Mouse (Mus musculus) spleen, embryonic (tissue): ENCODE measurements around the gene Lrp1.

Experiments used
- CTCF ChIA-PET: fragments of 350-600 bp; sonication (Branson Sonifier 250); formaldehyde crosslinking; loops from one replicate; lab custom pipeline; 2022; lab: Charles Lee

Gene Lrp1

DNA sequence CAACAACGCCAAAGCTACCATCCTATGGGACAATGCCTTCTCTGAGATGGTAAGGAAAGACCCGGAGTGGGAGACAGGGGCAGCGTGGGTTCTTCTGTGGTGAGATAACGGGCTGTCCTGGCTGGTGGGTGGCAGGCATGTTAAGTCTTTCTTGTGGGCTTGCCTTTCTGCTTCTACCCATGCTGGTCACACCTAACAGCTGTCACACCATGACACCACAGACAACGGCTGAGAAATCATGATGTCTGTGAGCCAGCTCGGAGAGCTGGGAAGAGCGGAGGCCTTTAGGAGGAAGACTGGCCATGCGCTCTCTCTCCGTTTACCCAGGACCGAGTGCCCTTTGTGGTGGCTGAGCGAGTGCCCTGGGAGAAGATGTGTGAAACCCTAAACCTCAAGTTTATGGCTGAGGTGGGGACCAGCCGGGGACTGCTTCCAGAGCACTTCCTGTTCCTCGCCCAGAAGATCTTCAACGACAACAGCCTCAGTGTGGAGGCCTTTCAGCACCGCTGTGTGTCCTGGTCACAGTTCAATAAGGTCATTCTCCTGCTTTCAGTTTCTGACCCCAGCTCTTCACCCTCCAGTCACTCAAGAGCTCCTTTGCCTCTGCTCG is 34.1 kb upstream of the Lrp1 start:
- CTCF ChIA-PET = no interaction called here

DNA sequence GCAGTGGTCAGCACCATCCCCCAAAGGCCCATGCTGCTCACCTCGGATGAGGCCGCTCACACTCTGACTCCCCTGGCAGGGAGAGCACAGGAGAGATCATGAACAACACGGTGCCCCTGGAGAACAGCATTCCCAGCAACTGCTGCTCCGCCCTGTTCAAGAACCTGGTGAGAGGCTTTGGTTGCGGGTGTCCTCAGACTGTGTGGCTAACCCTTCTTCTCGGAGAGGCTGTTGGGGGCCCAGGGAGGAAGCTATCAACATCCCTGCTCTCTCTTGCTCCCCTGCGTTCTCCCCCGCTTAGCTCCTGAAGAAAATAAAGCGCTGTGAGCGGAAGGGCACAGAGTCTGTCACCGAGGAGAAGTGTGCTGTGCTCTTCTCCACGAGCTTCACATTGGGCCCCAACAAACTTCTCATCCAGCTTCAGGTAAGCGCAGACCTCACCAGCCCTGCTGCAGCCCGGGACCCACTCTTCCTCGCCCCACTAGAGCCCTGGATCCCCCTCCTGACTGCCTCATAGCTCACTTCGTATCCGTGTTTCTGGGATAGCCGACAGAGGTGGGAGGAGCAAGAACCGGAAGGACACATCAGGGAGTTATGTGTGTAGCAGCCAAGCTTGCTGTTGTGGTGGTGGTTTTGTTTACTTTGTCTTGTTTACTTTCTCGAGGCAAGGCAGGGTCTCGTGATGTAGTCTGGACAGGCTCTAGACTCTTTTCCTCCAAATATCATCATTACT is 32.1 kb upstream of the Lrp1 start:
- CTCF ChIA-PET = no interaction called here

DNA sequence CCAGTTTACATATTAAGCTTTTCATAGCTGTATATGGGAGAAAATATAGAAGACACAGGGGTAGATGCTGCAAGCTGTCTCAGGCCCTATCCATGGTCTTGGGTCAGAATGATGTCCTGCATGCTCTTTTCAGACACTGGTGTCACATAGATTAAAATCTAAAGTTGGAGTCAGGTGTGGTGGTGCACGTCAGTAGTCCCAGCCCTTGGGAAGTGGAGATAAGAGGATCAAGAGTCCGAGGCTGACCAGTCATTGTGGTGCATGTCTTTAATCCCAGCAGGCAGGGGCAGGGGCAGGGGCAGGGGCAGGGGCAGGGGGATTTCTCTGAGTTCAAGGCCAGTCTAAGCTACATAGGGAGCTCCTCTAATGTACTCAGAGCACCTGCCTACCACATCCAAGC is 24.8 kb upstream of the Lrp1 start:
- CTCF ChIA-PET = no interaction called here

DNA sequence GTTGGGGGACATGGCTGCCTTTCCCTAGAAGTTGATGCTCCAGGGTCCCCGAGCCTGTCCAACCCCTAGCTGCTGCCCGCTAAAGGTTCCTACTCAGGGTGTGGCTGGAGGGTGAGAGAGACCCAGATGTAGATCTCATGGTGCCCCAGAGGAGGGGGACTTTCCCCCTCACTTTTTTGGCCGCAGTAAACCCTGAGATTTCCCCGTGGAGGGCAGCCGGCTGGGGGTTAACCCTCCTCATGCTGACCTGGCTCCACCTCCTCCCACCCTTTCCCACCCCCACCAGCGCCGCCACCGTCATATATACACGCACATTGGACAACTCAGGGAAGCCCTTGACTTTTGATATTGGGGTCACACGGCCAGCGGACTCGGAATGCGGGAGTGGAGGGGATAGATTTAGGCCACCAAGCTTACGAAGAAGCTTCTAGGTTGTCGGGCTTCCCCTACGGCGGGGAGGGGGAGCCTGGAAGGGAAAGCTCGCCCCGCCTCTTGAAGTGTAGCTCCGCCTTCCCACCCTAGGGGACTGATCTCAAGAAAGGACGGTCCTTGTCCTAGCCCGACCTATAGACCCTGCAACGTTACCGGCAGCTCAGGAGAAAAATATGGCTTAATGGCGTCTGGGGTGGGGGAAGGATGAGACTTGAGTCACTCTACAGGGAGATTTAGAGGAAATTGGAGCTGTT is 22.7 kb upstream of the Lrp1 start:
- CTCF ChIA-PET = interaction anchor here (2.4 kb wide), 1 partner anchor 19 kb away, joined by 7 read pairs; no protein-coding TSS in a partner anchor

DNA sequence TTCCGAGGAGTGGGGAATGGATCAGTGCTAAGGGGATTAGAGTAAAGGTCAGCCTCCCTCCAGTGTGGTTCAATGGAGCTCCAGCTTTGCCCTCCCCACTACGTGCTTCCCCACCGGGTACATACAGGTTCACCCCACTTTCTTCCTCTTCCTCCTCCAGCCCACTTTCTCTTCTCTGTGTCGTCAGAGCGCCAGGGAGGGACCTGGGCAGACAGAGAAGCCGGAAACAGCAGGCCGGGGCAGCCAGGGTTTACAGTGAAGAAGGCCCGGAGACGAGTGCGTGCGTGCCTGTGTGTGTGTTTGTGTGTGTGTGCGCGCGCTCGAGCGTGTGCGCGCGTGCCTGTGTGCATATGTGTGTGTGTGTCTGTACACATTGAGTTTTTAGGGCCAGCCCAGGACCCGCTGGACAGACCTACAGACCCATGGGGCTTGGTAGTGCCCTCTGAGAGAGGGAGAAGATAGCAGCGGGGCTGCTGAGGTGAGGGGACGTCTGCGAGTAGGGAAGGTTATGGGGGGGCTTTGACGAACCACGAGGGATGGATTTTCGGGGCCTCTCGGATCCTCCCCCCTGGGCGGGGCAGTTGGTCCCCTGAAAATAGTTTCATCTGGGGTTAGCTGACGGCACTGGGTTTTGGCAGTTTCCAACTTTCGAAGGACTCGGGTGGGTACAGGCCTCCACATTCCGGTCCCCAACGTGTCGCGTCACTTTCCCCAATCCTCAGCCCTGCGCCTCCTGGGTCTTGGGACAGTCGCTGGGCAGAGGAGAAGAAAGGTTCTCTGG is 22.0 kb upstream of the Lrp1 start, which contains the start of gene Stat6:
Gene Stat6, plus strand, starts transcription at position 215 of the 781 bp plus-strand sequence.
- CTCF ChIA-PET = interaction anchor here (0.7 to 2.4 kb wide), 4 partner anchors 19 to 434 kb away, joined by 3 to 7 read pairs (median 4); no protein-coding TSS in a partner anchor

DNA sequence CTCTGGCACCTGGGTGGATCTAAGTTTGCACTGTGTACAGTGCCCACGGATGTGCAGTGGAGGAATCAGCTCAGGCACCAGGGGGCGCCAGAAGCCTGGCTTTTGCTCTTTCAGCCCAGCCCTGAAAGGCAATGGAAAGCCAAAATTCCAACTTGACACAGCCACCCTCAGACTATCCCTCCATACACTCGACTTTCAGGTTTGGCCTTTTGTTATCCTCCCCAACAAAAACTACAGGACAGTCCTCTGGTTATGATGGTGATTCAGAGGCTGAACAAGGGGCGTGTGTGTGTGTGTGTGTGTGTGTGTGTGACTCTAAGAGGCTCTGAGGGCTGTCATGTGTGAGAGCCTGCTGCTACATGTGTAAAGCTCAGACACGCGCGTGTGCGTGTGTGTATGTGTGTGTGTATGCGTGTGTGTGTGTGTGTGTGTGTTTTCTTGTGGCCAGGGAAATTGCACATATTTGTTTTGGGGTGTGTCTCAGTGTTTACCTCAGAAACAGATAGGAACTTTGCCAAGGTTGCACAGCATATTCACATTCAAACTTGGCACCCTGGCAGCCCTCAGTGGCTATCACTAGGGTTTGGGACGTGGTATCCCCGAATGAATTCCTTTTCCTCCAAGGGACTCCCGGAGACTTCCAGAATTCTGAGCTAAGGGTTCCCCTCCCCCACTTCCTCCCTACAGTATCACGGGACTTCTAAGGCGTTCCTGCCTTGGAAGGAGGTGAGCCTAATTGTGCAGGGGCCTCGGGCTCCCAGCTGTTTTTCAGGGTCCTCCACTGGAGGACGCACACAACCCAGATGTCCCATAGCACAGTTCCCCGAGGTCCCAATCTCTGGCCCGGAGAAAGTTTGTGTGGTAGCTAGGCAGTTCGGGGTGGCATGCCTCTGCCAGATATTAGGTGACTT is 21.2 kb upstream of the Lrp1 start:
- CTCF ChIA-PET = interaction anchor here (0.5 to 2.4 kb wide), 6 partner anchors 20 to 435 kb away, joined by 3 to 7 read pairs (median 3); no protein-coding TSS in a partner anchor

DNA sequence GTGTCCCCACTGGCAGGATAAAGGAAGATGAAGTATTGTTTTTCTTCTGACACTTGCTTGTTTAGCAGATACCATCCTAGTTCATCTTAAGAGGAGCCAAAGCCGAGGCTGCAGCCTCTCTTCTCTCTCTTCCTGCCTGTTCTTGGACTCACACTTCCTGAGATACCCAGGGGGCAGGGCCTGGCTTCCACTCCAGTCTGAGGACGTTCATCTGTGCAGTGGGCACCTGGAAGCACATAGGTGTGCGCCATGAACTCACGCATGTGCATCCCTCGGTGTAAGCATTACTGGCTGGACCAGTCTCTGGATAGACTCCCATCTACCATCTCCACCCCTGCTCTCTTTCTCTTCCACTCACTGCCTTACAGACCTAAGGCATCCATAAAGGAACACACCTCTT is 19.5 kb upstream of the Lrp1 start:
- CTCF ChIA-PET = no interaction called here

DNA sequence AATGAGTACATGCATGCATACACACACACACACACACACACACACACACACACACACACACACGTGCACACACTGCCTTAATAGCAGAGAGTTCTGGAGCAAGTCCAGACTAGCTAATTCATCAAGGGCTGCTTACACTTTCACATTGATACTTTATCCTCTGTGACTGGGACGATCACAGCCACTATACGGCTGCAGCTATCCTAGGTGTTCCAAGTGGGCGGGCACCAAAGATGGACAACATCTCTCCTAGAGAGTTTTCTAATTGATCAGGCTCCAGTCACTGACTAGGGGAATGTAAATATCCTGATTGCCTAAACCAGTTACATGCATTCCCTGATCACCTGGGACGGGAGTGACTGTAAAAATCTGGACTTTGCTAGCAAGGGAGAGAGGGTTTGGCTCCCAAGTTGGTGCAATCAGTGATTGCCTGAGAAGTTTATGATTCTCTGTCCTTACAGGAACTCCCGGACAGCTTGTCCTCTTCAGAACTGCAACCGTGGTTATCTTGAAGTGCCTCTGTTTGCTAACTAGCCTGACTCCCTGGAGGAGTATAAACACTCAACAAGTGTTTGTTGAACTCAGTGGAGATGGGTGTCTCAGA is 11.8 kb upstream of the Lrp1 start:
- CTCF ChIA-PET = interaction anchor here (0.5 to 0.6 kb wide), 2 partner anchors 422 to 508 kb away, joined by 3 read pairs; no protein-coding TSS in a partner anchor

DNA sequence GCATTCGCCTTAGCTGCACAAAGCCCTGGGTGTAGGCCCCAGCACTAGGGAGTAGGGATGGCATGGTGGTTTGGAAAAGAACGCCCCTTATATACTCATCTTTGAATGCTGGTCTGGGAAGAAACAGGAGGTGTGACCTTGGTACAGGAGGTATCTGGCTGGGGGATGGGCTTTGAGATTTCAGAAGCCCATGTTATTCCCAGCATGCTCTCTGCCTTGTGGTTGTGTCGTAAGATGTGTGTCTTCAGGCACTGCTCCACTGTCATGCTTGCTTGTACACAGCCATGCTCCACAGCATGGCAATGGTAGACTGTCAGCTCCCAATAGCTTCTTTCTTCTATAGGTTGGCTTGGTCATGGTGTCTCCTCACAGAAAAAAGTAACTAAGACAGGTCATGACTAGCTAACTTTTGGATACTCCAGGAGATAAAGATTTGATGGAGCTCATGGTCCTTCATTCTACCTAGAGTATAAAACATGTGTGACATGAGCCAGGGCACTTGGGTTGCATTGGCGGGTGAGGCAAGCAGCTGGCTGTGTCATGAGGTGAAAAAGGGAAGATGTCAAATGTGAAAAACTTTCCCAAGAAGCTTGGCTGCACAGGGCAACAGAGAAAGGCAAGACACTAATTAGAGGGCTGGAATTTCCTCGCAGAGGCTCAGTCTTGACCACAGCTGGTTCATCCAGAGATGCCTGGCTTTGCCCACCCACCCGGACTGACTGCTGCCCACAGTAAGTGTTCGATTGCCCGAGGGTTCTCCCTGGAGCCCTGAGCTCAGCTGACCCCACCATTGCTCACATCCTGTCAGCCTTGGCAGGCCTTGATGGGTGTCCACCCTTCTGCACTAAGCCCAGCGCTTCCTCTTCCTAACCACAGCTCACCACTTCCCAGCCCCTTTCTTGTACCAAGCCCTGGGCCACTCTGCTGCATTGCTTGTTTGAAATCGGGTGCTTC is 10.6 kb upstream of the Lrp1 start:
- CTCF ChIA-PET = no interaction called here

DNA sequence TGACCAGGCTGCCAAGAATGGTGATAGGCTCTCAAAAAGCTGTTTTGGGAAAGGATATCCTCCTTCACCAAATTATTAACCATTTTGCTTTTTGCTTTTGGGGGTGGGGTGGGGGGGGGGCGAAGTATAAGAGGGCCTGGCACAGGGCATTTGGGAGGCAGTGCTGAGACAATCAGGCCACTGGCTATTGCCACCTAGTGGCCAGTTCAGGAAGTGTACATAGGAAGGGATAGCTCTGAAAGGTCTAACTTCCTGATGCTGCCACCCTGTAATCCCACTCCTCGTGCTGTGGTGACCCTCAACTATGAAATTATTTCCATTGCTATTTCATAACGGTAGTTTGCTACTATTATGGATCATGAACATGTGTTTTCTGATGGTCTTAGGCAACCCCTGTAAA is 5.5 kb upstream of the Lrp1 start:
- CTCF ChIA-PET = interaction anchor here (0.7 kb wide), 1 partner anchor 363 kb away, joined by 4 read pairs; no protein-coding TSS in a partner anchor

DNA sequence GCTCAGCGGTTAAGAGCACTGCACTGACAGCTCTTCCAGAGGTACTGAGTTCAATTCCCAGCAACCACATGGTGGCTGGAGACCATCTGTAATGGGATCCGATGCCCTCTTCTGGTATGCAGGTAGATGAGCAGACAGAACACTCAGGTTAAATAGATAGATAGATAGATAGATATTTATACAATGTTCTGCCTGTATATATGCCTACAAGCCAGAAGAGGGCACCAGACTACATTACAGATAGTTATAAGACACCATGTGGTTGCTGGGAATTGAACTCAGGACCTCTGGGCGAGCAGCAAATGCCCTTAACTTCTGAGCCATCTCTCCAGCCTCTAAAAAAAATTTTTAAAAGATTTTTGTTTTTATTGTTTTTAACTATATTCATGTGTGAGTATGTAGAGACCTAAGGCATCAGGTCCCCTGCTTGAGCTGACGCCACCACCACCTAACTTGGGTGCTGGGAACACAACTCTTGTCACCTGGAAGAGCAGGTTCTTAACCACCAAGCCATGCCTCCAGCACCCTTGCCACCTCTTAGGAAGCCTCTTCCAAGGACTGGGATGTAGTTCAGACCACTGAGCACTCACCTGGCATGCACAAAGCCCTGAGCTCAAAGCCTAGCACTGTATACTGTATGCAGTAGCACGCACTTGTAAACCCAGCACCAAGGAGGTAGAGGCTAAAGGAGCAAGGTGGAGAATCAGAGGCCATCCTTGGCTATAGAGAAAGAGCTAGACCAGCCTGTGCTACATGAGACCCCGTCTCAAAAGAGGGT is 2.7 kb upstream of the Lrp1 start:
- CTCF ChIA-PET = no interaction called here

DNA sequence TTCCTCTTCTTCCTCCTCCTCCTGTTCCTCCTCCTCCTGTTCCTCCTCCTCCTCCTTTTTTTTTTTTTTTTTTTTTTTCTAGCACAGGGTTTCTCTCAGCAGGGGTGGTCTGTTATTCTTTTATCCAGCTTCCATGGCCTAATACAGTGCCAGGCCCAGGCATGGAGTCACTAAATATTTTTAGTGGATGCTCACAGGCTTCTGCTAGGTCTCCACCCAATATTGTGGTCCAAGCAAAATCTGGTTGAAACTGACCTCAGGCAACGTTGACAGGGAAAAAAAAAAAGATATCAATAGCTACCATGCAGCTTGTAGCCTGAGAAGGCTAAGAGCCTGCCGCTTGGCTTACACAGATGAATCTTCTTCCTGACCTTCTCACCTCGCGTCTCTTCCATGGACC is 1.7 kb upstream of the Lrp1 start:
- CTCF ChIA-PET = no interaction called here

DNA sequence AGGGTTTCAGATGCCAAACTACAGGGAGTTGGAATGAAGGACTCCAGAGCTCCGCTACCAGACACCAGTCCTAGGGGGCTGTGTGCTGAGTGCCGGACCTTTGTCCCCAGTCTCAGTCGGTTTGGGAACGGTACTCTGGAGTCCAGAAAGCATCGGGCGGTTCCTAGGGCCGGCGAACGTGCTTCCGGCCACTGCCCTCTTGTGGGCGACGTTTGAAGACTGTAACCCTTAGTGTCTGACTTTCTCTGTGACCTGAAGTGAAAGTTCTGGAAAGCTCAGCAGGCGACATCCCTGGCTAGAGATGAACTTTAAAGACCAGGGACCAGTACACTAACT is 1.1 kb upstream of the Lrp1 start:
- CTCF ChIA-PET = interaction anchor here (0.5 kb wide), 1 partner anchor 117 kb away, joined by 3 read pairs; the partner anchor contains the start of gene Zbtb39

DNA sequence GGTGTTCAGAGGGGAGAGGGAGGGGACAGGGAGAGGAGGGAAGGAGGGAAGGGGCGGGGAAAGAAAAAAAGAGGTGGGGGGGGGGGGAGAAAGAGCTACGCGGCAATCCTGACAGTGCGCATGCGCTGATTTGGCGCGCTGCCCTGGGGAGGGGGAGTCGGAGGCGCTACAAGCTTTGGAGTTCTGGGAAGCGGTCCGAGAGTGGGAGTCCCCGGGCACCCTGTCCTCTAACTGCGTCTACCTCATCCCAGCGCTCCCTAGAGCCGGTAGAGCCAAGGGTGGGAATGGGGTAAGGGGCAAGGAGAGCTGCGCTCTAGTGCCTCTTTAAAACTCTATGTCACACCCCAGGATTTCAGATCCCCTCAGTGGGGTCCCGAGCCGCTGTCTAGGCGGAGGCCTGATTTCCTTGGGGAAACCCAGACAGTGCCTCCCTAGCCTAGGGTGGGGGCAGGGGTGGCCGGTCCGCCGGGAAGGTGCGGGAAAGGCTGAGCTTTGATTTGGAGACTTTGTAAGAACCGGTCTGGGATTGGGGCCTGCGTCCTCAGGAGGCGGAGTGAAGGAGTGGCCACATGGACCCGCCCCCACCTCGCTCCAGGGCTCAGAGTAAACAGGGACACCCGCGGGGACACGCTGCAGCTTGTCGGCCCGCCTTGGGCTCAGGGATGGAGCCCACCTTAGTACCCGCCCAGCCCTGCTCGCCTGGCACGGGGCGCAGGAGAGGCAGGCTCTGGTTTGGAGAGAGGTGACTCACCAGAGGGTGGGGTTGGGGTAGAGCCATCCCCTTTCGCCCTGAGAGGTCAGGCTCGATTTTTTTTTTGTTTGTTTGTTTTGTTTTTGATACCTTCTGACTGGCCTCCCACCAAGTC is 476 bp upstream of the Lrp1 start:
- CTCF ChIA-PET = interaction anchor here (0.5 to 0.6 kb wide), 2 partner anchors 118 to 214 kb away, joined by 3 read pairs; partner anchors contain the start of gene Zbtb39

DNA sequence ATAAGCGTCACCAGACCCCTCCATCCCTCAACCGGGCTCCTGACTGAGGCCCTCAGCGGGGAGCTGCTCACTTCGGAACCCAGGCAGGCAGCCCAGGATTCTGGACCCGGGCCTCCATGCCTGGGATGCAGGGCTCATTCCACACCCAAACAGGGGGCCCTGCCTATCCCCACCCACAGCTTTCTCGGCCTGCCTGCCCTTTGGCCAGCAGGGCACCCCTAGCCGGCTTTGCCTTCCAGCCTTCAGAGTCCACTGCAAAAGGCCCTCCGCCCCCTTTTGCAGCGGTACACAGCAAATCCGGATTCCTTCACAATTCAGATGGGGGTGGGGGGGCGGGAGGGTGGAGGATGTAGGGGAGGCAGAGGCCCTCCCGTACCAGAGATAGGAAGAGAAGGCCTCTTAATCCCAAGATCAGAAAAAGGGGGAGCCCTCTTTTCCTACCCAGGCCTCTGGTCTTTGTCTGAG is 975 bp downstream of the Lrp1 start:
- CTCF ChIA-PET = no interaction called here

DNA sequence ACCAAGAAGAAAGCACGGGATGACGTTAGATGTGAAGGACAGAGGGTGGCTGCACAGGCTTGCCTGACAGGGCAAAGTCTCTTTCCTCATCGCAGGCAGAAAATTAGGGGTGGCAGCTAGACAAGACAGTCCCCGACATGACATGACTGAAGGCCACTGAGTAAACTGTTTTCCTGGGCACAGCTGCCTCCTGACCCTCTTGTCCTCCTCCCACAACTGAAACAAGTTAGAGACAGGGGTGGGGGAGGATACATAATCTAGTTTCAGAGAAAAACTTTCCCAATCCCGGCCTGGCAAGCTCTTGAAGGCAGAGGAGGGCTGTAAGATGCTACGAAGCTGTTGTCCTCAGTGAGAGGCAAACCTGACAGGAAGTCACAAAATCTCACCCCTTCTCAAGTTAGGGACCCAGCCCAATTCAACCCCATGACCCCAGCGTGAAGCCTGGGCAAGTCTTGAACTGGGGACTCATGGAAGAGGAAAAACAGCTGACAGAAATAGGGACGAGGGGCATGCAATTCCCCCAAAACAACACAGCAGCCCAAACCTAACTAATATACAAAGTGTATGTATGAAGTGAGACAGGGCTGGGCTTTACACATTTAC is 1.7 kb downstream of the Lrp1 start:
- CTCF ChIA-PET = no interaction called here

DNA sequence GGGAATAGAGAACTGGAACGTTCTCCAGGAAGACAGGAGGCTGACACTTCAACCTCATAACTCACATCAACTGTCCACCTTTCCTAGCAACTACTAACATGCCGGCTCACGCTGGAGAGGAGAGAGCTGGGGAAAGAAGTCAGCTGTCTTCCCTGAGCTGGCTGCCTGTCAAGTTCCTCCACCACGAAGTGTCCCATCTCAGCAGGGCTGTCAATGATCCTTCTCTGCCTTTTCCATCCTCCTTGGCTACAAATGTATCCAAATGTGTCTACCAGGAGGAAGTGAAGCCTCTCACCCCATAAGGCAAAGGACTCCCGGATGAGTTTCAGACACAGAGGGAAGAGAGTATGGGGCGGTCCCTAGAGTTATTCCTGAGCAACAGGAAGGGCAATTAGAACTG is 2.8 kb downstream of the Lrp1 start:
- CTCF ChIA-PET = no interaction called here
